Mouse (Mus musculus) liver, postnatal 0 days (tissue): ENCODE measurements at regions not wholly inside any gene's neighbourhood (a gene's known extent, or its start where the extent isn't known, plus 50 kb on each side); places are given as distances from the start of the nearest gene placed in this dataset.

Source experiments
- CTCF ChIP-seq: sonication (generic); IDR thresholded peaks from 2 replicates; pipeline ENCODE4 v1.5.1; 2016; ENCODE audit warnings: antibody characterized with exemption, low read depth
- EP300 ChIP-seq: IDR thresholded peaks from 2 replicates; pipeline ENCODE4 v1.6.1; 2016; ENCODE audit warnings: antibody characterized with exemption, low read depth, mild to moderate bottlenecking

DNA sequence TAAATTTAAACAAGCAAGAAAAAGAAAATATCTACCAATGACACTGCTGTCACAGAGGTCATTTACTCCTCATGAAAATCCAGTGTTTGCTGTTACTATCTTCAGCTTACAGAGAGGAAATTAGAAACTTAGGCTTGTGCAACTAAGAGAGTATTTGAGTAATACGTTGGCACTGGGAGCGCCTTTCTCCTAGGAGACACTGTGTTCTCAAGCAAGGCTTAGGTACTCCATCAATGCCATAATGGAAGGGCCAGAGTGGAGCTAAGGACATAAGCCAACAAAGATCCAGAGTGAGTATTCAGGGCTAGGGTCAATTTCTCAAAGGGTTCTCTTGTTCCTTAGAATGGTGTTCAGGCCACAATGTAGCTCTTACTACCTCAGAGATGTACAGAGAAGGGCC, 294.4 kb upstream of the Klf6 start:
- TF ChIP-seq EP300 (no peak), CTCF (no peak)
